Mouse (Mus musculus) midbrain, embryonic 13.5 days (tissue): Measurements from ENCODE around the gene Acadm. TPM values are rescaled to one million over a fixed set of nuclear protein-coding genes. Genes with fewer than 3 reads are reported as not detected.

Source experiments
- ATAC-seq: fragments of 200-750 bp; cut with Nextera tagmentation; 2 replicates; pipeline ENCODE4 v1.8.0; 2017; ENCODE audit warnings: mild to moderate bottlenecking, moderate TSS enrichment, moderate library complexity
- H3K27ac ChIP-seq: fragments of 300-500 bp; sonication (generic); 2 replicates; pipeline ENCODE4 v1.5.1; 2015; ENCODE audit warnings: inconsistent platforms, mild to moderate bottlenecking, moderate library complexity
- H3K27me3 ChIP-seq: fragments of 300-500 bp; sonication (generic); 2 replicates; pipeline ENCODE4 v1.6.1; 2015; ENCODE audit warnings: mild to moderate bottlenecking, inconsistent platforms
- H3K36me3 ChIP-seq: fragments of 300-500 bp; sonication (generic); 2 replicates; pipeline ENCODE4 v1.6.1; 2015; ENCODE audit warnings: mild to moderate bottlenecking, inconsistent platforms
- H3K4me1 ChIP-seq: fragments of 300-500 bp; sonication (generic); replicated peaks from 2 replicates; pipeline ENCODE4 v1.6.1; 2015; ENCODE audit warnings: inconsistent platforms
- H3K4me2 ChIP-seq: fragments of 300-500 bp; sonication (generic); replicated peaks from 2 replicates; pipeline ENCODE4 v1.6.1; 2015; ENCODE audit warnings: moderate library complexity, mild to moderate bottlenecking, inconsistent platforms
- H3K4me3 ChIP-seq: fragments of 300-500 bp; sonication (generic); replicated peaks from 2 replicates; pipeline ENCODE4 v1.5.1; 2015; ENCODE audit warnings: mild to moderate bottlenecking, inconsistent platforms
- H3K9ac ChIP-seq: fragments of 300-500 bp; sonication (generic); replicated peaks from 2 replicates; pipeline ENCODE4 v1.6.1; 2015; ENCODE audit warnings: mild to moderate bottlenecking, inconsistent platforms
- H3K9me3 ChIP-seq: fragments of 300-500 bp; sonication (generic); 2 replicates; pipeline ENCODE4 v1.6.1; 2016; ENCODE audit warnings: mild to moderate bottlenecking, inconsistent platforms
- WGBS: fragments of 180-500 bp; shearing (Covaris S2); methylation state at CpG from one replicate; pipeline ENCODE4 v1.1.7; 2015; 5-methylcytosine and 5-hydroxymethylcytosine counted together
- polyA plus RNA-seq: library from polyadenylated mRNA; unstranded; fragments of >200 nt; fragmentation: Nextera tagmentation; extraction: Ambion mirVana; gene quantifications from 2 replicates; pipeline ENCODE4 v1.2.1, GENCODE M21; 2015

The Acadm gene
- polyA plus RNA-seq: 50.6 and 53.7 TPM in 2 replicates

DNA sequence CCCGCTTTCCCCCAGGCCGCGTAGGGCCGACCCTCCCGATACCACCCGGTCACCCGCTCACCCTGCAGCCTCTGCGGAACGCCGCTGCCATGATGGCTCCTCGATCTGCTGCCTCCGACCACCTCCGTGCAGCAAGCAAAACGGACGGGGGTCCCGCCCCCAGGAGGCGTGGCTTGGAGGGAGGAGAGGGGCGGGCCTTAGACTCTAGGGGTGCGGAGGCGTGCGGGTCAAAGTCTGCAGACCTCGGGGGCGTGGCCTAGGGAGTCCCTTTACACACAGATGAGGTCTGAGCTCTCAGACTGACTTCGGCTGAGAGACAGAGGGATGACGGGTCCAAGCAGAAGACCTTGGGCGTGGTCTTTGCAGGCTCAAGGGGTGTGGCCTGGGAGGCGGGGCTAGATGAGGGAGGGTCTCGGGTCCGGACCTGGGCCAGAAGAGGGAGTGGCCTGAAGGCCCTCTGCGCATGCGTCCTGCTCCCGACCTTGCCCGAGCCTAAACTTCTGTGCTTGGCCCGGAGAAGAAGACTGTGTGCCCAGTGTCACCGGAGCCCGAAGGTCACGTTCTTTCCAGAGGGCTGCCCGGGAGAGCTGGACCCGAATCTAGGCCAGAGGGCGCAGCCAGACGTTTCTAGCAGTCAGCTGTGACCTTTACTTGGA is at the start of gene Acadm:
Gene Acadm, minus strand, starts transcription at position 298 of the 656 bp plus-strand sequence.
- Histone ChIP-seq H3K27me3 (no peaks in the 10 kb centered on the region), H3K36me3 (no peaks in the 10 kb centered on the region; the same call in 1 of the 2 replicates), H3K4me3 (peak within 1 kb of the TSS; percentile 55), H3K9me3 (no peaks in the 10 kb centered on the region), H3K27ac (peak within 1 kb of the TSS; percentile 59), H3K4me1 (peaks cover 18% of the 10 kb centered on the region), H3K4me2 (peak within 1 kb of the TSS; percentile 64), H3K9ac (peak within 1 kb of the TSS; percentile 72)
- ATAC-seq: peak; percentile 97
- WGBS: under 1% methylated on average over 41 of the region's 41 CpGs

DNA sequence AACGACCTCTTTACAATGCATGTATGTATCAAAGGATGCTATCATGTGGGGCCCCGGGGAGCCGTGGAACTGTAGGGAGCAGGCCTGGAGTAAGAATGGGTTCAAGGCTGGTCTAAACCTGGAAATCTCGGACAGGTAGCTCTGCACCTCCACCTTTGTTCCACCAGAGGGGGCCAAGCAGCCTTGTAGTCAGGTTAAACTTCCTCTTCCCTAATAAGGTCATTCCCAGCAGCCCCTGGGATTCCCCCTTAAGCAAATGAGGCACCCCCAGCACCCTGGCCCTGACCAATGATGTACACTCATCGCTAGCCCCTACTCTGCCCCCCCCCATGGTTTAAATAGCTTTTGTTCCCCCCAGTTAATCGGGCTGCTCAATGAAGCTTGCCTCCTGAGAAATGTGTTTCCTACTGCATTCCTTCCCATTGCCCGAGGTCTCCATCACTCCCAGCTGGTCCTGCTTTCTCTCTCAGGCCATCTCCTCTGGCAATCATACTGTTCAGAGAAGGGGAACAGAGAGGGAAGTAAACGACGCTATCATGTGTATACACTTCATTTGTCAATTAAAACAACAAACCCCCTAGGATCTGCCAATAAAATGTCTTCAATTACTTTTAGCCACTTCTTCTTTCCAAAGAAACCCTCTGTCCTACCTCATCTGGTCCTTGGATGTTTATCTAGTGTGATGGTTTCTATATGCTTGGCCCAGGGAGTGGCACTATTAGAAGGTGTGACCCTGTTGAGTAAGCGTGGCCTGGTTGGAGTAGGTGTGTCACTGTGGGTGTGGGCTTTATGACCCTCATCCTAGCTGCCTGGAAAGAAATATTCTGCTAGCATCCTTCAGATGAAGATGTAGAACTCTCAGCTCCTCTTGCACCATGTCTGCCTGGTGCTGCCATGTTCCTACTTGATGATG is 40.3 kb upstream of the Acadm start:
- no peaks in the 10 kb centered on the region for H3K36me3 ChIP-seq
- no peaks in the 10 kb centered on the region for H3K27me3 ChIP-seq
- WGBS: 58% methylated on average over 10 of the region's 10 CpGs
- no peak overlapping the region for H3K27ac ChIP-seq
- H3K4me2 ChIP-seq: no peak overlapping the region
- no peak overlapping the region for H3K4me3 ChIP-seq
- no peak for ATAC-seq
- H3K9me3 ChIP-seq: no peaks in the 10 kb centered on the region
- H3K9ac ChIP-seq: no peak overlapping the region
- H3K4me1 ChIP-seq: 0 out of 2 replicates have a peak, but pooled peaks cover 5% of the 10 kb centered on the region

GRCm38 (mm10) chr3:153980611-153981010 is 36.2 kb upstream of the Acadm start:
- Histone ChIP-seq H3K27me3 (peaks cover 10% of the 10 kb centered on the region; the same call in 1 of the 2 replicates), H3K36me3 (no peaks in the 10 kb centered on the region), H3K4me1 (0 out of 2 replicates have a peak, but pooled peaks cover 8% of the 10 kb centered on the region), H3K9ac (no peak overlapping the region), H3K4me2 (no peak overlapping the region), H3K9me3 (no peaks in the 10 kb centered on the region), H3K27ac (no peak overlapping the region), H3K4me3 (no peak overlapping the region)
- no peak for ATAC-seq
- WGBS: 28% methylated on average over 2 of the region's 2 CpGs

DNA sequence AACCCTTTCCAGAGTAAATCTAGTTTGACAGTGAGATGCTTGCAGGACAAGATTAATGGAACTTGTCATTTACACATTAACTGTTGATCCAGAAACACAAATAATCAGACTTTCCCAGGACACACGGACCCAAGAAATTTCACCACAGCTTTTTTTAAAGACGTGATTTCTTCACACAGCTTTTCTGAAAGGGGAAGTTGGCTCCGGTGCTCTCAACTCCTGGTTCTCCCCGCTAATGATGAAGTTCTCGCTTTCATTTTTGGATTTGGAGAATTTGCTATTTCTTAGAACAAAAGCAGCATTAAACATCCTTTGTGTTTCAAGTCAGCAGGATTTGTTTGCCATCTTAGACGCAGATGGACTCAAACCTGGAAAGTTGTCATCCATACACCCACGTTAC is 31.4 kb upstream of the Acadm start:
- Histone ChIP-seq H3K4me3 (no peak overlapping the region), H3K27ac (no peak overlapping the region), H3K4me2 (peak overlapping the region; percentile 7), H3K27me3 (peaks cover 30% of the 10 kb centered on the region), H3K36me3 (no peaks in the 10 kb centered on the region), H3K9ac (no peak overlapping the region), H3K9me3 (no peaks in the 10 kb centered on the region), H3K4me1 (peaks cover 24% of the 10 kb centered on the region)
- WGBS: 69% methylated on average over 7 of the region's 7 CpGs
- no peak for ATAC-seq

DNA sequence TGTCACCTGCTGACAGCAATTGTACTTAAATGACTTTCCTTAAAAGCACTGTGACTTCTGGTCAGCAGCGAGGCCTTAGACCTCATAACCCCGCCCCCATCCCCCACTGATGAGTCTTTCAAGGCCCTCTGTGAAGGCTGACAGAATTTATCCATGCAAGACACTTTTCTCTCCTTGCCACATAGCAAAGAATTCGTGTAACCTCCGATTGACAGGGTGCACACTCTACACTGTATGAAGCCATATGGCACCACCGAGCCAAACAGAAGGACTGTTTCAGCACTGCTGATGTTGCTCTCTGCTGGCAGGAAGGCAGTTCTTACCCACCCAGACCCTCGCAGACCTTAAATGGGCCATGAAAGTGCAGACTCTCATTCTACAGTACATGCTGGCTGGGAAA is 30.6 kb upstream of the Acadm start:
- Histone ChIP-seq H3K36me3 (no peaks in the 10 kb centered on the region), H3K27ac (no peak overlapping the region), H3K9ac (no peak overlapping the region), H3K9me3 (no peaks in the 10 kb centered on the region), H3K4me3 (peak overlapping the region; percentile 69), H3K4me2 (peak overlapping the region; percentile 90), H3K4me1 (peaks cover 24% of the 10 kb centered on the region), H3K27me3 (peaks cover 30% of the 10 kb centered on the region)
- no peak for ATAC-seq
- 7% methylated on average over 6 of the region's 6 CpGs for WGBS

DNA sequence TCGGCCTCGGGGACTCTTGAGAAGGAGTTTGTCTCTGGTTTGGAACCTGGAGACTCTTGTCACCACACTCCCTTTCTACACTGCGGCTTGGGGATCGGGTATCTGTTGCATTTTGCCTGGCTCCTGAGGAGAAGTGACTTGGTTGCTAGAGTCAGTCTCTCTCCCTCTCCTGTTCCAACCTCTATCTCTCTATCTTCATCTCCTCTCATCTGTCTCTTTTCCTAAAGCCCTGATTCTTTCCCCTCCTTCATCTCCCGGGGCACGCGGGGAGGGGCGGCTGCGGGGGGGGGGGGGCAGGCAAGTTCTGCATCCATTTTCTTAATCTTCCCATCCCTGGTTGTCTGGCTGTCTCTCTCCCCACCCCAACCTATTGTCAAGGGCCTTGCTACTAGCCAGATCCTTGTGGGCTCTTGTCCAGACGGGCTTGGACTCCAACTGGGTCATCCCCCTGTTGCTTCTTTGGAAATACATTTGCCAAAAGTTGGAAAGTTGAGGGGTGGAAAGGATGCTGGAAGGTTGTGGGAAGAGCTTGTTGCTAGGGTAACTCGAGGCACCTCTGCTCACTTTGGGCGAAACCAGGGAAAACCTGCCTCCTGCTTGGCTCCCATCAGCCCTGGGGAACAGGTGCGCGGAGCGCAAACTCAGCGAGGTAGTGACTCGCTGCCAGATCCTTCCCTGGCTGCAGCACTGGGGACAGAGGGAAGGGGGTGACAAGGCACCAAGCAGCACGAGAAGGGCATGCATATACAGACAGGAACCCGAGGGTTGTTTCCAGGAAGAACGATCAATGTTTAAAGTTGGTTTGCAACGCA is 29.7 kb upstream of the Acadm start:
- 1% methylated on average over 21 of the region's 21 CpGs for WGBS
- no peaks in the 10 kb centered on the region for H3K36me3 ChIP-seq
- peak overlapping the region; percentile 69 for H3K4me3 ChIP-seq
- H3K4me1 ChIP-seq: peaks cover 24% of the 10 kb centered on the region
- H3K27ac ChIP-seq: 0 out of 2 replicates have a peak overlapping the region, but pooled peaks have one; percentile 60
- peak overlapping the region; percentile 84 for H3K9ac ChIP-seq
- peak; percentile 12; the same call in 1 of the 2 replicates for ATAC-seq
- H3K9me3 ChIP-seq: no peaks in the 10 kb centered on the region
- H3K4me2 ChIP-seq: peak overlapping the region; percentile 90
- H3K27me3 ChIP-seq: peaks cover 30% of the 10 kb centered on the region

DNA sequence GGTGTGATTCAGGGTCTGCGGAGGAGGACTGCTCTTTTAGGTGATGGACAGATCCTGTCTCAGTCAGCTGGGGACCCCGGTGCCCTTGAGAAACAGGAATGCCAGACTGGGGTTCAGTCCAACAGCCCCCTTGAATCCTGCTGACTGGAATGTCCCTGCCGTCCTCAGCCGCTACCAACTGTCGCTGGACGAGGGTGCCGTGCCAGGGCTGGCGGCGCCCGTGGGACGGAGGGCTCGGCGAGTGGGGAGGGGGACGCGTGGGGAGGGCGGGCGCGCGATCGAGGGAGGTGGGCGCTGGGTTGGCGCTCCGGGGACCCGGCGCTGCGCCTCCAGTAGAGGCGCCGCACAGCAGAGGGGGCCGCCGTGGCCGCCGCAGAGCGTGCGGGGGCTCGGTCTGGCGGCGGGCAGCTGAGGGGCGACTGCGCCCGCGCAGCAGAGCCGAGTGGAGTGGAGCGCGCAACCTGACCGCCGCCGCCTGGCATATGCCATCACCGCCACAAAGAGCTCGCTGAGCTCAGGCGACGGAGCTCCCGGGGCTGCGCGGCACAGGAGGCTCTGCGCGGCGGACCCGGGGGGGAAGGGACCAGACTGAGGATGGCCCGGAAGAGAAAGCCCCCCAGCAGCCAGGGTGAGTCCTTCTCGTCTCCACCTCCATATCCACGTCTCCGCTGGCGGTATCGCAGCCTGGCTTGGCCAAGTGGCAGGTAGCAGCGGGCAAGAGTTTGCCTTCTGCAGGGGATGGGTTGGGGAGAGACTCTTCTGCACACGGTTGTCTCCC is 28.9 kb upstream of the Acadm start, which contains the start of gene Slc44a5:
Gene Slc44a5, plus strand, starts transcription at position 266 of the 778 bp plus-strand sequence.
- Histone ChIP-seq H3K36me3 (no peaks in the 10 kb centered on the region), H3K27me3 (peaks cover 30% of the 10 kb centered on the region), H3K9ac (peak within 1 kb of the TSS; percentile 84), H3K4me2 (peak within 1 kb of the TSS; percentile 90), H3K27ac (peak within 1 kb of the TSS; percentile 60), H3K4me3 (peak within 1 kb of the TSS; percentile 69), H3K4me1 (peaks cover 24% of the 10 kb centered on the region), H3K9me3 (no peaks in the 10 kb centered on the region)
- ATAC-seq: peak; percentile 91
- WGBS: under 1% methylated on average over 60 of the region's 66 CpGs

DNA sequence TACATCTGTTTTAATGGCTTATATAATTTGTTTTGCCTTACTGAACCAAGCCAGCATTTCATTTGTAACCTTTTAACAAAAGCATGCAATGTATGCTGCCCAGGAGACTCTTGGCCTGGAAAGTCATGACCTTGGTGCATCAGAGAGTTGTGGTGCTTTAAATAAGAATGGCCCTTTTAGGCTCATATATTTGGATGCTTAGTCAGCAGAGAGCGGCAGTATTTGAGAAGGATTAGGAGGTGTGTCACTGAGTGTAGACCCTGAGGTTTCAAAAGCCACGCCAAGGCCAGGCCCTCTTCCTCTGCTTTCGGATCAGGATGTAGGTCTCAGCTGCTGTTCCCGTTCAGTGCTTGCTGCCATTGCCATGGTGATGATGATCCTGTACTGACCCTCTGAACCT is 25.0 kb upstream of the Acadm start:
- Histone ChIP-seq H3K4me2 (no peak overlapping the region), H3K27me3 (peaks cover 13% of the 10 kb centered on the region), H3K27ac (no peak overlapping the region), H3K36me3 (no peaks in the 10 kb centered on the region), H3K9ac (no peak overlapping the region), H3K4me1 (peaks cover 12% of the 10 kb centered on the region), H3K9me3 (no peaks in the 10 kb centered on the region), H3K4me3 (no peak overlapping the region)
- no peak for ATAC-seq
- 83% methylated on average over 4 of the region's 4 CpGs for WGBS

DNA sequence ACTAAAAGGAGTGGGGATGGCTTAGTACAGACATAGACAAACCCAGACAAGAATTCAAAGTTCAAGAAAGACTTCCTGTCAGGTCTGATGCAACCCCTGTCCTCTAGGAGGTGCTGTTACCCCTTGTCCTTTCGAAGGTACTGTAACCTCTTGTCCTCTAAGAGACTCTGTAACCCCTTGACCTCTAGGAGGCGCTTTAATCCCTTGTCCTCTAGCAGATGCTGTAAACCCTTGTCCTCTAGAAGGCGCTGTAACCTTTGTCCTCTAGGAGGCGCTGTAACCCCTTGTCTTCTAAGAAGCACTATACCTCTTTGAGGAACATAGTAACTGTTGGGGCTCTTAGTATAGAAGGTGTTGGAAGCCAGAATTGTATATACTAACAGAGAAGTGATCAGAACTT is 24.1 kb upstream of the Acadm start:
- Histone ChIP-seq H3K4me1 (peaks cover 4% of the 10 kb centered on the region; the same call in 1 of the 2 replicates), H3K9ac (no peak overlapping the region), H3K4me3 (no peak overlapping the region), H3K4me2 (no peak overlapping the region), H3K27me3 (peaks cover 9% of the 10 kb centered on the region), H3K27ac (no peak overlapping the region), H3K36me3 (no peaks in the 10 kb centered on the region), H3K9me3 (no peaks in the 10 kb centered on the region)
- ATAC-seq: no peak
- 37% methylated on average over 4 of the region's 4 CpGs for whole genome bisulfite sequencing

- H3K9ac ChIP-seq: no peak overlapping the region
- H3K36me3 ChIP-seq: no peaks in the 10 kb centered on the region
- H3K9me3 ChIP-seq: no peaks in the 10 kb centered on the region
- no peak overlapping the region for H3K27ac ChIP-seq
- ATAC-seq: no peak
- H3K4me2 ChIP-seq: no peak overlapping the region
- H3K27me3 ChIP-seq: peaks cover 3% of the 10 kb centered on the region
- WGBS: 88% methylated on average over 5 of the region's 5 CpGs
- H3K4me3 ChIP-seq: no peak overlapping the region
- H3K4me1 ChIP-seq: no peaks in the 10 kb centered on the region
Measured at GRCm38 (mm10) chr3:153967447-153967846, 23.0 kb upstream of the Acadm start.
